Mouse (Mus musculus) midbrain, embryonic 15.5 days (tissue): Measurements from ENCODE around the gene Cnnm2. TPM values are rescaled to one million over a fixed set of nuclear protein-coding genes. Genes with fewer than 3 reads are reported as not detected.

ENCODE experiments used
- ATAC-seq: fragments of 200-750 bp; cut with Nextera tagmentation; replicated peaks from 2 replicates; pipeline ENCODE4 v1.8.0; 2017; ENCODE audit warnings: moderate TSS enrichment
- H3K27ac ChIP-seq: fragments of 300-500 bp; sonication (generic); 2 replicates; pipeline ENCODE4 v1.5.1; 2015; ENCODE audit warnings: mild to moderate bottlenecking, inconsistent platforms
- H3K27me3 ChIP-seq: fragments of 300-500 bp; sonication (generic); replicated peaks from 2 replicates; pipeline ENCODE4 v1.6.1; 2015; ENCODE audit warnings: inconsistent platforms
- H3K36me3 ChIP-seq: fragments of 300-500 bp; sonication (generic); replicated peaks from 2 replicates; pipeline ENCODE4 v1.6.1; 2015; ENCODE audit warnings: inconsistent platforms
- H3K4me1 ChIP-seq: fragments of 300-500 bp; sonication (generic); 2 replicates; pipeline ENCODE4 v1.6.1; 2015; ENCODE audit warnings: inconsistent platforms
- H3K4me2 ChIP-seq: fragments of 300-500 bp; sonication (generic); 2 replicates; pipeline ENCODE4 v1.6.1; 2015; ENCODE audit warnings: inconsistent platforms, mild to moderate bottlenecking, moderate library complexity
- H3K4me3 ChIP-seq: fragments of 300-500 bp; sonication (generic); 2 replicates; pipeline ENCODE4 v1.5.1; 2015; ENCODE audit warnings: mild to moderate bottlenecking, inconsistent platforms
- H3K9ac ChIP-seq: fragments of 300-500 bp; sonication (generic); 2 replicates; pipeline ENCODE4 v1.6.1; 2015; ENCODE audit warnings: mild to moderate bottlenecking, inconsistent platforms
- H3K9me3 ChIP-seq: fragments of 300-500 bp; sonication (generic); 2 replicates; pipeline ENCODE4 v1.6.1; 2016; ENCODE audit warnings: inconsistent platforms
- WGBS: fragments of 180-500 bp; shearing (Covaris S2); methylation state at CpG from one replicate; pipeline ENCODE4 v1.1.7; 2015; ENCODE audit warnings: mixed read lengths; 5-methylcytosine and 5-hydroxymethylcytosine counted together
- polyA plus RNA-seq: library from polyadenylated mRNA; unstranded; fragments of >200 nt; fragmentation: Nextera tagmentation; extraction: Ambion mirVana; gene quantifications from 2 replicates; pipeline ENCODE4 v1.2.1, GENCODE M21; 2015

The Cnnm2 gene
- polyA plus RNA-seq, 1 experiment from 2014 or later = 7.8 TPM

DNA sequence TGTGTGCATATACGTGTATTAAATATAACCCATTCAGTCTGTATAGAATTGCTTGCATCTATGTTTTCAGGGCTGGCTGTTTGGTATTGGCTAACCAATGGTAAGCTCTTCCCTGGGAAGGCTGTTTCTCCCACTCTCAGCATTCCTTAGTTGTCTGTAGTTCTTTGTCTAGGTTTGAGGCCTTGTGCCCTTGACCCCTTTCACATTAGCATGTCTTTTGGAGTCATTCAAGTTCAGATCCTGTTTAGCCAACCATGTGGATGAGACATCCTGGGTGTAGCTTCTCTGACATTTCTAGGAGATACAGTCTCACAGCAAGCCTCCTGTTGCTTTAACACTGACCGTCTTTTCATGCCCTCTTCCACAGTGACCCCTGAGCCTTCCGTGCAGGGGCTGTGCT lies 74.7 kb downstream of the Cnnm2 start:
- 59% methylated on average over 3 of the region's 3 CpGs for WGBS
- Histone ChIP-seq H3K36me3 (no peaks in the 10 kb centered on the region), H3K9me3 (no peaks in the 10 kb centered on the region), H3K27ac (no peak overlapping the region), H3K4me3 (no peak overlapping the region), H3K4me2 (no peak overlapping the region), H3K27me3 (no peaks in the 10 kb centered on the region), H3K9ac (no peak overlapping the region), H3K4me1 (no peaks in the 10 kb centered on the region)
- ATAC-seq = no peak

DNA sequence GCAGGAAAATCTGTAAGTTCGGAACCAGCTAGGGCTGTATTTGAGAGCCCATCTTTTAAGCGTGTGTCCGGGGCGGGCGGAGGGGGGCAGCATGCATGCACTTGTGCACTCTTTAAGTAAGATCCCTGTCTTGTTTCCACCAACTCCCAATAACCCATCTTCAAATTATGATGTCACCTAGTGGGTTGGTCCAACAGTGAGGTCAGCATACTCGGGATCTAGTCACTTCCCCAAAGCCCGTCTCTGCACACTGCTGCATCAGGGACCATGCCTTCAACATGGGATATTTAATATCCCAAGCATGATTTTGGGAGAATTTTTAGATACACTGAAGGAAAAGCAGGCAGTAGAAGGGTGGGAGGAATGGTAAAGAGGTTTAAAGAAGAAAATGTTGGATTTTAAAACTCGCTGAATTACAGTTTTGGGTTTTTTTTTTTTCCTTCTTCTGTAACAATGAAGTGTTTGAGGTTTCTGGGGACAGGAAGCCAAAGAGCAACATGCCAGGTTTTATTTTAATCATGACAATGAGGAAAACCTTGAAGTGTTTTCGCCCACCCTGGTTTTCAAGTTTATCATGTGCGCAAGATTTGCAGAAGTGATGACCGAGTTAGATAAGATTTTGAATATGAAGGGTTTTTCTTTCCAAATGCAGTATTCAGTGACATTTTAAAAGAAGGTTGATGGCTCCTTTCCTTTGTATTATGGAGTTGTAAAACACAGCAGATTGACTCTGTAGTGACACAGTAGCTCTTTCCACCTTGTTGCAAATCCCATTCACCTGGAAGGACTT lies 76.1 kb downstream of the Cnnm2 start:
- ATAC-seq = no peak
- whole genome bisulfite sequencing = 93% methylated on average over 11 of the region's 11 CpGs
- no peaks in the 10 kb centered on the region for H3K27me3 ChIP-seq

DNA sequence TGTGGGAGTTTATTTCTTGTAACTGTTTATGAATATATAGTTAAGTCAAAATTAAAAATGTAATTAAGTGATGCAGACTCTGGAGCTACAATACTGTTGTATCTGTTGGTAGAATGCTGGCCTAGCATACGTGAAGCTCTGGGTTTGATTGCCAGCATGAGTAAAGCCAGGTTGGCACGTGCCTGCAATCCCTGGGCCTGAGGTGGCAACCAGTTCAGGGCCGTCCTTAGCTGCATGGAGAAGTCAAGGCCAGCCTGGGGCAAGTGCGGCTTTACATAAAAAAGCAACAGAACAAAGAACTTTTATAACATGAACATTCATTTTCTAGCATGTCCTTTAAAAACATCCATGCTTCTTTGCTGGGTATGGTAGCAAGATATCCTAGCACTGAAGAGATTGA lies 79.6 kb downstream of the Cnnm2 start:
- Histone ChIP-seq H3K4me2 (no peak overlapping the region), H3K4me1 (no peaks in the 10 kb centered on the region), H3K9me3 (no peaks in the 10 kb centered on the region), H3K27me3 (no peaks in the 10 kb centered on the region), H3K36me3 (no peaks in the 10 kb centered on the region), H3K9ac (no peak overlapping the region), H3K4me3 (no peak overlapping the region), H3K27ac (no peak overlapping the region)
- ATAC-seq = no peak
- WGBS = 87% methylated on average over 4 of the region's 4 CpGs

More for the DNA sequence above, 76.1 kb downstream of the Cnnm2 start:
- Histone ChIP-seq H3K36me3 (no peaks in the 10 kb centered on the region), H3K4me3 (no peak overlapping the region), H3K9me3 (no peaks in the 10 kb centered on the region), H3K9ac (no peak overlapping the region), H3K4me1 (no peaks in the 10 kb centered on the region), H3K4me2 (no peak overlapping the region), H3K27ac (no peak overlapping the region)

DNA sequence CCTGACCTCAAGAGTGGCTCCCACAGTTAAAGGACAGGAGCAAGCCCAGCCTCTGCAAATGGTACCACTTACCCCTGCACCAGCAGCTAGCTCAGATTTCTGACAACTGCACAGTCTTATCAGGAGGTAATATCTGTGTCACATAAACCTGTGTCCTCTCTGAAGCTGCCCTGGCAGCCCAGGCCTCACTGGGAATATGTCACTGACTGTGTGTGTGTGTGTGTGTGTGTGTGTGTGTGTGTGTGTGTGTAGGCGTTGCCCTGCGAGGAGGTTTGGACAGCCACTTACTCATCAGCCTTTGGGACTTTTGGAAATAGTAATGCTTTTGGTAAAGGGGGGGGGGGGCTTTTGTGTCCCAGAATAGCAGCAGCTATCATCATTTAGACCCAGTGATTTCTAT lies 81.6 kb downstream of the Cnnm2 start:
- Histone ChIP-seq H3K9me3 (no peaks in the 10 kb centered on the region), H3K36me3 (no peaks in the 10 kb centered on the region), H3K4me1 (no peaks in the 10 kb centered on the region), H3K4me3 (no peak overlapping the region), H3K27ac (no peak overlapping the region), H3K4me2 (no peak overlapping the region), H3K27me3 (no peaks in the 10 kb centered on the region), H3K9ac (no peak overlapping the region)
- ATAC-seq = no peak
- 94% methylated on average over 2 of the region's 2 CpGs for WGBS

DNA sequence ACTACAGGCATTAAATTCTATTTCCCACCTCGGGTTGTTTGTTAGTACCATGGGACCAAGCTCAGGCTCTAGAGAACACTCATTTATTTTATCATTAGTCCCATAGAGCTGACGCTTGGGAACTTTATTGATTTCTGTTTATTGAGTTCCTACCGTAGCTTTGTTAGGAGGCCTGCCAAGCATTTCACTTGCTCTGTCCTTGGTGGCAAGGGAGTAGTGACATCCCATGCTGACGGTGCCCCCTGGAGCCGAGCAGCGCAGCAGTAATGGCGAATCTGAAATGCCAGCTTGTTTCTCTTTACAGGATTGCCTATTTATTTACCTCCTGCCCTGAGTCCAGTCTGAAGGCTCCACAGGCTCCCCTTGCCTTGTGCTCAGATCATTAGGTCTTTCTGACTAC lies 84.7 kb downstream of the Cnnm2 start:
- peaks cover 8% of the 10 kb centered on the region for H3K4me1 ChIP-seq
- no peak overlapping the region for H3K4me2 ChIP-seq
- WGBS = 86% methylated on average over 7 of the region's 7 CpGs
- H3K27me3 ChIP-seq = no peaks in the 10 kb centered on the region
- H3K9ac ChIP-seq = no peak overlapping the region
- no peaks in the 10 kb centered on the region for H3K36me3 ChIP-seq
- H3K9me3 ChIP-seq = no peaks in the 10 kb centered on the region
- H3K27ac ChIP-seq = no peak overlapping the region
- no peak for ATAC-seq
- H3K4me3 ChIP-seq = no peak overlapping the region

DNA sequence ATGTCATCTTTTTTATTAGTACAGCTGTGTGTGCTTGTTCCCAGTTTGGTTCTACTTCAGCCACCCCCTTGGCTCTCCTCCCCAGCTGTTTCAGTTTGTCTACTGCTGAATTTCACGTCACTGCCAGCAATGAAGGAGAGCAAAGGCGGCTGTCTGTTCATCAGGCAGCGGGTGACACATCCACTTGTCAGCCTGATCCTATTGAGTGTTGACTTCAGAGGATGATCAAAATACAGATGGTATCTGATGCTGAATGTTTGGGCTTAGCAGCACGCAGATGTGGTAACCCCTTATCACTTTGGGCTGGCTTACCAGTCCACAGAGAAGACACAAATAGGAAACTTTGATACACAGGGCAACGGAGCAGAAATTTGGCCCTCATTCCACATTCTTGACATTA lies 85.1 kb downstream of the Cnnm2 start:
- Histone ChIP-seq H3K36me3 (no peaks in the 10 kb centered on the region), H3K27me3 (no peaks in the 10 kb centered on the region), H3K4me3 (no peak overlapping the region), H3K9me3 (no peaks in the 10 kb centered on the region), H3K27ac (no peak overlapping the region), H3K4me2 (no peak overlapping the region), H3K4me1 (peaks cover 8% of the 10 kb centered on the region), H3K9ac (no peak overlapping the region)
- 82% methylated on average over 5 of the region's 5 CpGs for WGBS
- no peak for ATAC-seq

DNA sequence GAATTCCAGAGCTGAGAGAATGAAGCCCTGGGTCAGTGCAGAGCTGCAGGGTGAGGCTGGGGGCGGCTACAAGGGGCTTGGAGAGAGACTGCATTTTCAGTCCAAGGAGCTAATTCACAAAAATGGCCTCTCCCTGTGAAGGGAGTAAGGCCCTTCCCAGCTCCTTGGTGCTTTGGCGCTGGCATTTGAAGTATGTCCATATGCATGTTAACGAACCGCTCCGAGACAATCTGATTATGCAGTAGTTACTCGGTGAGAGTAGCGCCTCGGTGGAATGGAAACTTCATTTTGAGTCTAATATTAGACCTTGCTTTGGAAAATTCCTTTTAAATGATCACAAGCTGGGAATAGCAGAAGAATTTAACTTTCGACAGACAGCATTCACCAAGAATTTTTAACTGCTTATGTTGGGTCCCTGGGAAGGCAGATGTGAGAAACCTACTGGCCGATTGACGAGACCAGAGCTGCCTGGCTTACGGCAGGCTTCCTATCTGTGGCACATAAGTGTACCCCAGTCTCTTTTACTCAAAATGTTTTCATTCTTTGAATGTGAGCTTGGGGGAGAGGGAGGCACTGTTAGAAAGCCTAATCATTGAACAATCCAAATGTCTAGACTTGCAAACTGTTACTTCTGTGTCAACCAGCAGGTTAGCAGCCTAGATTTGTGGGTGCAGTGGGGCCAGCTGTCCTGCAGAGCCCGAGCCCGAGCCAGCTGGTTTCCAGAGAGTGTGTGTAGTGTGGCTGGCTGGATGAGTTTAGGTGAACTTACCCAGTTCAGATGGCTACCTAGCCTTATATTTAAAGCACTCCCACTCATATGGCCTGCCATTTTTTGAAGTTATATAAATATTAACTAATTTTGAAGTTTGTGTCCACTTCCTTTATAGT lies 87.2 kb downstream of the Cnnm2 start:
- 49% methylated on average over 14 of the region's 14 CpGs for WGBS
- Histone ChIP-seq H3K4me2 (no peak overlapping the region), H3K27ac (no peak overlapping the region), H3K4me1 (peaks cover 8% of the 10 kb centered on the region), H3K36me3 (no peaks in the 10 kb centered on the region), H3K27me3 (no peaks in the 10 kb centered on the region), H3K9ac (no peak overlapping the region), H3K4me3 (no peak overlapping the region), H3K9me3 (no peaks in the 10 kb centered on the region)
- ATAC-seq = no peak

DNA sequence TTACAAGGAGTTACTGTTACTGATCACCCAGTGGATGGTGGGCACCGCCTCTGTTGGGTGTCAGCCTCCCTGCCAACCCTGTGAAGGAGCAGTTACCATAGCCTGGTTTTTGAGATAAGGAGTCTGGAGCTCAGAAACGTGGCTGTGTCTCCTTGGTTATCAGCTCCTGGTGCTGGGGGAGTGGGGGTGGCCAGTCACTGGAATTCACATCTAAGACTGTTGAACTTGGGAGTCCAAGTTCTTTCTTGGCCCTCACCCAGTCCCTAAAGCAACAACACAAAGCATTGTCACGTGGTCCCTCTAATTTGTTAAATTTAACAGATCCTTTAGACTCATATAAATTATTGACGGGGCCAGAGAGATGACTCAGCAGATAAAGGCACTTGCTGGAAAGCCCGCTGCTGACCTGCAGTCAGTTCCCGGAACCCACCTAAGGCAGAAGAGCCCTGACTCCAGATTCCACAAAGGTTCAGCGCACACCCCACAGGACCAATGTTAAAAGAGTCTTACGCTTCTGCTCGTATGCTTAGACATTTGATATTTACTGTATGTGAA lies 88.1 kb downstream of the Cnnm2 start:
- H3K9ac ChIP-seq = no peak overlapping the region
- H3K4me2 ChIP-seq = no peak overlapping the region
- H3K9me3 ChIP-seq = no peaks in the 10 kb centered on the region
- H3K27me3 ChIP-seq = no peaks in the 10 kb centered on the region
- no peaks in the 10 kb centered on the region for H3K36me3 ChIP-seq
- peaks cover 8% of the 10 kb centered on the region for H3K4me1 ChIP-seq
- H3K27ac ChIP-seq = no peak overlapping the region
- no peak overlapping the region for H3K4me3 ChIP-seq
- no peak for ATAC-seq
- WGBS = 81% methylated on average over 9 of the region's 9 CpGs

DNA sequence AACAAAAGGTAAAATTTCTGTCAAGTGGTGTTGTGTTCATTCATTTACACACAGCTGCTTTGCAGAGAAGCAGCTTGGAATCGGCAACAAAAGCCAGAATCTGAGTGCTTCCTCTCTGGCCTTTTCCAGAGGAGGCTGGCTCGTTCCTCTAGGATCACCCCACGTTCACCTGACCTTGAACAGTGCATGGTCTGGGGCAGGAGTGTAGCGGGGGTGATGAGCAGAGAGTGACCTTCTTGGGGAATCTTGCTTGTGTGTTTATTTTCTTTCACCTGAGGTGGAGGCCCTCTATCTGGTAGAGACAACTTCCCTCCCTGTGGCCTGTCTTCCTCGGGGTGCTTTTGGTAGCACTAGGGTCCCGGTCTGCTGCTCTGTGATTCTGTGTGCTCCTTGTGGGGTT lies 94.8 kb downstream of the Cnnm2 start:
- 0 out of 2 replicates have a peak overlapping the region, but pooled peaks have one; percentile 14 for H3K9ac ChIP-seq

DNA sequence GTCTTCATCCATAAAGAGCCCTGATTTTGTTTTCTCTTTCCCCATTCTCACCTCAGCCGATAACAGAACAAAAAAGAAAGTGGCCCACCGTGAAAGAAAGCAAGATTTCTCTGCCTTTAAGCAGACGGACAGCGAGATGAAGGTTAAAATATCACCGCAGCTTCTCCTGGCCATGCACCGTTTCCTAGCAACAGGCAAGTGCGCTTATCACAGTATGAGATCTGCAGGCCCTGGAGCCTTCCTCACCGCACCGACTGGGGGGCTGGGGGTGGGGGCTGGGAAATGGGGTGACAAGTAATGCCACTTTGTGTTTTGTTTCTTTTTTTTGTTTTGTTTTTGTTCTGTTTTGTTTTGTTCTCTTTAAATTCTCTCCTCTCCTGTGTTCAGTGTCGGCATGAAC lies 95.4 kb downstream of the Cnnm2 start:
- Histone ChIP-seq H3K9ac (0 out of 2 replicates have a peak overlapping the region, but pooled peaks have one; percentile 14), H3K27ac (peak overlapping the region; percentile 67)
- ATAC-seq = 0 out of 2 replicates have a peak, but pooled peaks have one; percentile 58

More for the DNA sequence above, 94.8 kb downstream of the Cnnm2 start:
- H3K9me3 ChIP-seq = no peaks in the 10 kb centered on the region
- H3K4me2 ChIP-seq = peak overlapping the region; percentile 25; the same call in 1 of the 2 replicates
- H3K4me3 ChIP-seq = no peak overlapping the region
- no peak for ATAC-seq
- H3K27me3 ChIP-seq = no peaks in the 10 kb centered on the region
- peaks cover 21% of the 10 kb centered on the region for H3K4me1 ChIP-seq
- H3K36me3 ChIP-seq = no peaks in the 10 kb centered on the region
- H3K27ac ChIP-seq = peak overlapping the region; percentile 67
- 37% methylated on average over 6 of the region's 6 CpGs for WGBS

DNA sequence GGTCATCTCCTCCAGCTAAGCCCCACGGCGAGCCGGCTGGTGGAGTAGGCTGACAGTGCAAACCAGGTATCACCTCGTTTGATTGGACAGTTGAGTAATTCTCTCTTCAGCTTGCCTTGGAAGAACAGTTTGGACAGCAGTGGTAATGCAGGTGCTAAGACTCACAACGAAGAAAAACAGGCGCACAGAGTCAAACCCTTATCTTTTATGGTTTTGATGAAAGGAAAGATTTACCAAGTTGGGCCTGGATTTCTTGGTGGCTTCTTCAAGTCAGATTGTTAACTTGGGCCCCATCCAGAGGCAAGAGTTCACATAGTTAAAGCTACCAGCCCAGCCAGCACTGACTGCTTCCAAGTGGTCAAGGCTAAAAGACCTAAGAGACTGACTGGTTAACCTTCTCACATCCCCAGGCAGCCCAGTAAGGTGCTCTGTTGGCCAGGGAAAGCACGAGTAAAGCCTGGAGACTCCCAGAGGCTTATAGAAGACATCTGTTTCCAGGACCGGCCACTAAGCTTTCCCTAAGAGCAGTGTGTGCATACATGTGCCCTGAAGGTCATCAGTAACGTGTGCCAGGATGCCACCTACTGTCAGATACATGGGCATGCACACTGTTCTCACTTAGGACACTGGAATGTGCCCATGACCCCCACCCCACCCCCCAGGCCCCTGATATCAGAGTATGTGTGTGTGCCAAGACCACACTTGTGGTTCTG lies 96.0 kb downstream of the Cnnm2 start:
- no peaks in the 10 kb centered on the region for H3K27me3 ChIP-seq
- no peaks in the 10 kb centered on the region for H3K9me3 ChIP-seq
- WGBS = 55% methylated on average over 9 of the region's 9 CpGs
- no peaks in the 10 kb centered on the region for H3K36me3 ChIP-seq
- peak overlapping the region; percentile 67; the same call in 1 of the 2 replicates for H3K27ac ChIP-seq
- H3K4me2 ChIP-seq = peak overlapping the region; percentile 25; the same call in 1 of the 2 replicates
- no peak overlapping the region for H3K4me3 ChIP-seq
- H3K4me1 ChIP-seq = peaks cover 21% of the 10 kb centered on the region
- ATAC-seq = peak; percentile 30; the same call in 1 of the 2 replicates
- H3K9ac ChIP-seq = no peak overlapping the region

More for the DNA sequence above, 95.4 kb downstream of the Cnnm2 start:
- H3K4me1 ChIP-seq = peaks cover 21% of the 10 kb centered on the region
- peak overlapping the region; percentile 25; the same call in 1 of the 2 replicates for H3K4me2 ChIP-seq
- no peaks in the 10 kb centered on the region for H3K27me3 ChIP-seq
- H3K4me3 ChIP-seq = no peak overlapping the region
- WGBS = 10% methylated on average over 10 of the region's 10 CpGs
- H3K36me3 ChIP-seq = no peaks in the 10 kb centered on the region
- no peaks in the 10 kb centered on the region for H3K9me3 ChIP-seq
